Mouse (Mus musculus): ENCODE results near the gene Gm49398. TPM values are rescaled to one million over a fixed set of nuclear protein-coding genes. Genes with fewer than 3 reads are reported as not detected.

The Gm49398 gene
- polyA plus RNA-seq (2014; fragmentation: Illumina TruSeq; extraction: RNeasy Lipid Tissue Mini Kit (QIAGEN cat#74804)), result not detected

DNA sequence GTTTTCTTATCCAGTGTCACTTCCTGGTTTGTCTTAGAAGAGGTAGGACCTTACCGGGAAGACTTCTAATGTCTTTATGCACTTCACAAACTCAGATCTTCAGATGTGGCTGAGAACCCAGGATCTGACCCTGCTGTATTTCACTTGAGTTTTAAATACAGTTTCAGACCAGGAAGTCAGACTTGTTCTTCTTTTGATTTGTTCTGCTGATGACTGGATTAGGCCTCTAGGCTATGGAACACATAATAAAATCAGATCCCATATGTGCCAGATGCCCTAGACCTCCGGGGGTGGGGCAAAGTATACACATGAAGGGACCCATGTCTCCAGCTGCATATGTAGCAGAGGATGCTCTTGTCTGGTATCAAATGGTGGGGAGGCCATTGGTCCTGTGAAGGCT lies at the start of gene Gm49398:
Gm49398 (minus strand) TSS at position 101 of the 400 bp plus-strand sequence.

DNA sequence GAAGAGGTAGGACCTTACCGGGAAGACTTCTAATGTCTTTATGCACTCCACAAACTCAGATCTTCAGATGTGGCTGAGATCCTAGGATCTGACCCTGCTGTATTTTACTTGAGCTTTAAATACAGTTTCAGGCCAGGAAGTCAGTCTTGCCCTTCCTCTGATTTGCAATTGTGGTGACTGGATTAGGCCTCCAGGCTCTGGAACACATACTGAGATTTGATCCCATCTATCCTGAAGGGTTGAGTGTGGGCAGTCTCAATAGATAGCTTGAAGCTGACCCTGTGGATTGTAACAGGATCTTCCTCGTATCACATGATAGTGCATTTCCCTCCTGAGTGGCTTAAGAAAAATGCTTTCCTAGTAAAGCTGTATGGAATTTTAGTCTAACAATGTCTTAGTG lies 33.4 kb downstream of the Gm49398 start, which contains the start of gene Cts8:
Cts8 (minus strand) TSS at position 101 of the 400 bp plus-strand sequence.

GRCm38 (mm10) chr13:61203310-61203709 lies 85.3 kb downstream of the Gm49398 start, which contains the start of gene Cts6:
Gene Cts6, minus strand, starts transcription at chr13:61203410.

Other genes starting within 250 kb of the Gm49398 start
- not detected for gene Ctsq, start 248.2 kb downstream of the Gm49398 start, polyA plus RNA-seq (2014; fragmentation: Illumina TruSeq; extraction: RNeasy Lipid Tissue Mini Kit (QIAGEN cat#74804))
- gene Ctsr, start 124.6 kb downstream of the Gm49398 start, polyA plus RNA-seq (2014; fragmentation: Illumina TruSeq; extraction: RNeasy Lipid Tissue Mini Kit (QIAGEN cat#74804)), result not detected
- not detected for gene Cts6, start 85.4 kb downstream of the Gm49398 start, polyA plus RNA-seq (2014; fragmentation: Illumina TruSeq; extraction: RNeasy Lipid Tissue Mini Kit (QIAGEN cat#74804))
- not detected for gene Cts8, start 33.5 kb downstream of the Gm49398 start, polyA plus RNA-seq (2014; fragmentation: Illumina TruSeq; extraction: RNeasy Lipid Tissue Mini Kit (QIAGEN cat#74804))
- gene Cts7, start 69.4 kb upstream of the Gm49398 start, polyA plus RNA-seq (2014; fragmentation: Illumina TruSeq; extraction: RNeasy Lipid Tissue Mini Kit (QIAGEN cat#74804)), result not detected